Mouse (Mus musculus) liver, embryonic 16.5 days (tissue): ENCODE measurements around the gene Agpat4. TPM values are rescaled to one million over a fixed set of nuclear protein-coding genes. Genes with fewer than 3 reads are reported as not detected.
A peak's percentile ranks its signal among the peaks of the same experiment; 100 is the strongest.

ENCODE experiments used
- ATAC-seq: fragments of 200-750 bp; cut with Nextera tagmentation; 2 replicates; pipeline ENCODE4 v1.8.0; 2017; ENCODE audit warnings: low read depth, mild to moderate bottlenecking, moderate number of reproducible peaks, moderate library complexity
- H3K27ac ChIP-seq: fragments of 300-500 bp; sonication (generic); 2 replicates; pipeline ENCODE4 v1.5.1; 2014; ENCODE audit warnings: mild to moderate bottlenecking, low read length
- H3K27me3 ChIP-seq: fragments of 300-500 bp; sonication (generic); 2 replicates; pipeline ENCODE4 v1.6.1; 2014; ENCODE audit warnings: low read depth, low read length, mixed read lengths; ENCODE audit not compliant: control insufficient read depth, insufficient read depth
- H3K36me3 ChIP-seq: fragments of 300-500 bp; sonication (generic); 2 replicates; pipeline ENCODE4 v1.6.1; 2014; ENCODE audit warnings: mild to moderate bottlenecking; ENCODE audit not compliant: control insufficient read depth, insufficient read depth
- H3K4me1 ChIP-seq: fragments of 300-500 bp; sonication (generic); 2 replicates; pipeline ENCODE4 v1.6.1; 2014; ENCODE audit warnings: low read depth, low read length, mixed read lengths; ENCODE audit not compliant: control insufficient read depth
- H3K4me2 ChIP-seq: fragments of 300-500 bp; sonication (generic); 2 replicates; pipeline ENCODE4 v1.6.1; 2014; ENCODE audit warnings: low read depth, low read length, mixed read lengths
- H3K4me3 ChIP-seq: fragments of 300-500 bp; sonication (generic); 2 replicates; pipeline ENCODE4 v1.5.1; 2014; ENCODE audit warnings: low read depth, mild to moderate bottlenecking, low read length
- H3K9ac ChIP-seq: fragments of 300-500 bp; sonication (generic); 2 replicates; pipeline ENCODE4 v1.6.1; 2014; ENCODE audit warnings: low read depth, low read length
- H3K9me3 ChIP-seq: fragments of 300-500 bp; sonication (generic); replicated peaks from 2 replicates; pipeline ENCODE4 v1.6.1; 2016; ENCODE audit warnings: low read length; ENCODE audit not compliant: control insufficient read depth
- WGBS: fragments of 180-500 bp; shearing (Covaris S2); extraction: QIAGEN DNeasy Blood & Tissue Kit; methylation state at CpG from one replicate; pipeline ENCODE4 v1.1.7; 2014; ENCODE audit not compliant: insufficient replicate concordance; 5-methylcytosine and 5-hydroxymethylcytosine counted together
- polyA plus RNA-seq: library from polyadenylated mRNA; unstranded; fragments of >200 nt; fragmentation: Nextera tagmentation; extraction: Ambion mirVana; gene quantifications from 2 replicates; pipeline ENCODE4 v1.2.1, GENCODE M21; 2015

Agpat4 gene
- polyA plus RNA-seq, 1 experiment from 2014 or later = 27.2 TPM

GRCm38 (mm10) chr17:12249783-12250504 is 131.4 kb downstream of the Agpat4 start:
- Histone ChIP-seq H3K4me1 (no peaks in the 10 kb centered on the region), H3K36me3 (peaks cover 16% of the 10 kb centered on the region), H3K9me3 (peaks cover 2% of the 10 kb centered on the region; the same call in 1 of the 2 replicates), H3K27ac (no peak overlapping the region), H3K9ac (no peak overlapping the region), H3K4me3 (no peak overlapping the region), H3K27me3 (no peaks in the 10 kb centered on the region), H3K4me2 (no peak overlapping the region)
- peak; percentile 21; the same call in 1 of the 2 replicates for ATAC-seq
- 81% methylated on average over 19 of the region's 19 CpGs for WGBS

- Histone ChIP-seq H3K9ac (no peak overlapping the region), H3K27ac (no peak overlapping the region), H3K4me2 (no peak overlapping the region), H3K4me3 (no peak overlapping the region), H3K9me3 (peaks cover 2% of the 10 kb centered on the region; the same call in 1 of the 2 replicates), H3K36me3 (peaks cover 17% of the 10 kb centered on the region), H3K4me1 (no peaks in the 10 kb centered on the region), H3K27me3 (no peaks in the 10 kb centered on the region)
- no peak for ATAC-seq
- WGBS = 90% methylated on average over 9 of the region's 9 CpGs
Observed at GRCm38 (mm10) chr17:12250581-12250980, 132.1 kb downstream of the Agpat4 start.

GRCm38 (mm10) chr17:12256142-12256541 is 137.6 kb downstream of the Agpat4 start:
- no peaks in the 10 kb centered on the region for H3K4me1 ChIP-seq
- no peak overlapping the region for H3K4me2 ChIP-seq
- H3K27me3 ChIP-seq = no peaks in the 10 kb centered on the region
- peaks cover 17% of the 10 kb centered on the region for H3K36me3 ChIP-seq
- peaks cover 2% of the 10 kb centered on the region; the same call in 1 of the 2 replicates for H3K9me3 ChIP-seq
- 86% methylated on average over 11 of the region's 11 CpGs for WGBS
- ATAC-seq = no peak
- H3K9ac ChIP-seq = no peak overlapping the region
- no peak overlapping the region for H3K27ac ChIP-seq
- no peak overlapping the region for H3K4me3 ChIP-seq

- H3K9ac ChIP-seq = no peak overlapping the region
- no peak overlapping the region for H3K4me3 ChIP-seq
- H3K36me3 ChIP-seq = peaks cover 10% of the 10 kb centered on the region; the same call in 1 of the 2 replicates
- no peak overlapping the region for H3K4me2 ChIP-seq
- no peaks in the 10 kb centered on the region for H3K4me1 ChIP-seq
- no peak overlapping the region for H3K27ac ChIP-seq
- no peaks in the 10 kb centered on the region for H3K9me3 ChIP-seq
- ATAC-seq = no peak
- no peaks in the 10 kb centered on the region for H3K27me3 ChIP-seq
- WGBS = 72% methylated on average over 6 of the region's 6 CpGs
Observed at GRCm38 (mm10) chr17:12258517-12258916, 140.0 kb downstream of the Agpat4 start.

GRCm38 (mm10) chr17:12259957-12260356 is 141.5 kb downstream of the Agpat4 start:
- no peaks in the 10 kb centered on the region for H3K4me1 ChIP-seq
- no peak overlapping the region for H3K4me2 ChIP-seq
- H3K27ac ChIP-seq = no peak overlapping the region
- no peak overlapping the region for H3K9ac ChIP-seq
- no peaks in the 10 kb centered on the region for H3K9me3 ChIP-seq
- H3K27me3 ChIP-seq = no peaks in the 10 kb centered on the region
- peaks cover under 1% of the 10 kb centered on the region; the same call in 1 of the 2 replicates for H3K36me3 ChIP-seq
- no peak overlapping the region for H3K4me3 ChIP-seq
- no peak for ATAC-seq
- WGBS = 81% methylated on average over 8 of the region's 8 CpGs

GRCm38 (mm10) chr17:12261376-12261775 is 142.9 kb downstream of the Agpat4 start:
- no peaks in the 10 kb centered on the region for H3K27me3 ChIP-seq
- ATAC-seq = no peak
- no peak overlapping the region for H3K4me2 ChIP-seq
- no peaks in the 10 kb centered on the region for H3K9me3 ChIP-seq
- WGBS = 84% methylated on average over 7 of the region's 7 CpGs
- H3K36me3 ChIP-seq = no peaks in the 10 kb centered on the region; the same call in 1 of the 2 replicates
- no peak overlapping the region for H3K9ac ChIP-seq
- H3K27ac ChIP-seq = no peak overlapping the region
- H3K4me1 ChIP-seq = no peaks in the 10 kb centered on the region; the same call in 1 of the 2 replicates
- no peak overlapping the region for H3K4me3 ChIP-seq

GRCm38 (mm10) chr17:12261887-12262286 is 143.4 kb downstream of the Agpat4 start:
- Histone ChIP-seq H3K36me3 (no peaks in the 10 kb centered on the region; the same call in 1 of the 2 replicates), H3K27me3 (no peaks in the 10 kb centered on the region), H3K4me3 (no peak overlapping the region), H3K9me3 (no peaks in the 10 kb centered on the region), H3K9ac (no peak overlapping the region), H3K4me2 (no peak overlapping the region), H3K4me1 (no peaks in the 10 kb centered on the region; the same call in 1 of the 2 replicates), H3K27ac (no peak overlapping the region)
- peak; percentile 86 for ATAC-seq
- WGBS = 41% methylated on average over 2 of the region's 2 CpGs

GRCm38 (mm10) chr17:12262851-12263250 is 144.3 kb downstream of the Agpat4 start:
- Histone ChIP-seq H3K9ac (no peak overlapping the region), H3K36me3 (no peaks in the 10 kb centered on the region; the same call in 1 of the 2 replicates), H3K27ac (no peak overlapping the region), H3K4me3 (no peak overlapping the region), H3K27me3 (no peaks in the 10 kb centered on the region), H3K4me1 (no peaks in the 10 kb centered on the region; the same call in 1 of the 2 replicates), H3K9me3 (no peaks in the 10 kb centered on the region), H3K4me2 (no peak overlapping the region)
- WGBS = 87% methylated on average over 8 of the region's 8 CpGs
- no peak for ATAC-seq

- Histone ChIP-seq H3K9ac (no peak overlapping the region), H3K9me3 (no peaks in the 10 kb centered on the region), H3K4me2 (no peak overlapping the region), H3K4me1 (no peaks in the 10 kb centered on the region; the same call in 1 of the 2 replicates), H3K27ac (no peak overlapping the region), H3K27me3 (no peaks in the 10 kb centered on the region), H3K36me3 (no peaks in the 10 kb centered on the region), H3K4me3 (no peak overlapping the region)
- no peak for ATAC-seq
- 78% methylated on average over 13 of the region's 13 CpGs for WGBS
Observed at GRCm38 (mm10) chr17:12263787-12264186, 145.3 kb downstream of the Agpat4 start.
